Mouse (Mus musculus): ENCODE measurements around the gene Gabra5.

Gabra5 gene

DNA sequence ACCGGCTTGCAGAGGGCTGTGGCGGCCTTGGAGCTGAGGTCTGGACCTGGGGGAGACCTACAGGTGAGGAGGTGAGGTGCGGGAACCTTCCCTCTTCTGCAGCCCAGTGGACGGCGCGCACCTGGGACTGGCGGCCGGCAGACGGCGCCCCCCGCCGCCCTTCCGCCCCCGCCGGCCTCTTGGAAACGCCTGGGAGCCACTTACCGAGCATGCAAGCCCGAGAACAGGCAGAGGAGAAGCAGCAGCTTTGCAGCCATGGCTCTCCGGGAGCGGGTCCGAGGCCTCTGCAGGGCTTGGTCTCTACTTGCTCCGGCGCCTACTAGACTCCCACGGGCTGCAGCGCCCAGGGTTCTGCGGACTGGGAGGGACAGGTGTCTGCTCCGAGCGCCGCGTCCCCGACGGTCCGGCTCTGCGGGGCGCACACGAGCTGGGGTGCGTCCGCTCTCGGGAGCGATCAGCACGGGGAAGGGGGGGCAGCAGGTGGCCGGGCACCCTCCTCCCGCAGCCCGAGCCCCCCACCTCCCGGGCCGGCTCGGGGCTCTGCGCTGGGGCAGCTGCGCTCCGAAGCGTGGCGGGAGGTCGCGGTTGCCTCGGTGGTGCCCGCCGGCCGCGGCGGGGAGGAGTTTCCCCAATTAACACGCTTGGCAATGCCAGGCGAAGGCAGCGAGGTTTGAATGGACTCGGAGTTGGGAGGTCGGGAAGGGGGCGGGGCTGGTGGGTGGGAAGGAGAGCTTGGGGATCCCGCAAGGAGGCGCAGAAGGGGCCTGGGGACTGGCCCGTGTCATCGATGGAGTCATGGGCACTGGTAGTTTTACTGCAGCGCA lies 123.1 kb downstream of the Gabra5 start, which contains the start of gene Gabrg3:
Gene Gabrg3 (minus strand): TSS at position 672 of the 824 bp plus-strand sequence.
- no peak for DNase-seq (ENCODE audit: low spot score)

DNA sequence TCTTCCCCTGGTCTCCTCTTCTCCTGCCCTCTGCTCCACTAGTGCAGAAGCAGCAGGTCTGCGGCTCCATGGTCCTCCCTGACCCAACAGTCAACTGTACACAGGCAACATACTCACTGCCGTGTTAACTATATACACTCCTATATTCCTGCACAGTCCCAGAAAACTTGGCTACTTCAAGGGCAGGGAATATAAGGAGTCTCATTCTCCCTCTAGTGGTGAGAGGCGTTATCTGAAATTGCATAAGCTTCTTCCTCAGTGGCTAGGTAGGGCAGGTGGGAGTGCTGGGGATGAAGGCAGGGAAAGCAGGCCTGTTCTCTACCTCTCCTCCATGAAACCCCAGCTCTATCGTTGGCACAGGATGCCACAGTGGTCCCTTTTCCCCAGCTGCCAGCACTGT lies 125.7 kb downstream of the Gabra5 start:
- no peak for DNase-seq (ENCODE audit: low spot score)

DNA sequence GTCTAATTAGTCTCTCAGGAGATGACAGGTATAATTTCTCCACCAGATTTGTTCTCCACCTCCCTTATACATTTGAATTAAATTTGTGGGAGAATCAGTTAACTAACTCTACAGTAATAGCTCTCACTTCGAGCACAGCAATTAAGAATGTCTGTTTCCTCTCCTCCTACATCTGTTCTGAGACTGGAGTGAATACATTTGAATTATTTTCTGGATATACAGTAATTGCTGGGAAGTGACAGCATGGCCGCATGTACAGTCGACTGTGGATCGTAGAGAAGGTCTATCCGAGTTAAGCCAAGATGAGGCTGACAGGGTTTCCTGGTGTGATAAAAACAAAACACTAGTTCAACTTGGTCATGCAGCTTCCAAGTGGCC lies 143.9 kb downstream of the Gabra5 start:
- DNase-seq (ENCODE audit: low spot score): no peak

DNA sequence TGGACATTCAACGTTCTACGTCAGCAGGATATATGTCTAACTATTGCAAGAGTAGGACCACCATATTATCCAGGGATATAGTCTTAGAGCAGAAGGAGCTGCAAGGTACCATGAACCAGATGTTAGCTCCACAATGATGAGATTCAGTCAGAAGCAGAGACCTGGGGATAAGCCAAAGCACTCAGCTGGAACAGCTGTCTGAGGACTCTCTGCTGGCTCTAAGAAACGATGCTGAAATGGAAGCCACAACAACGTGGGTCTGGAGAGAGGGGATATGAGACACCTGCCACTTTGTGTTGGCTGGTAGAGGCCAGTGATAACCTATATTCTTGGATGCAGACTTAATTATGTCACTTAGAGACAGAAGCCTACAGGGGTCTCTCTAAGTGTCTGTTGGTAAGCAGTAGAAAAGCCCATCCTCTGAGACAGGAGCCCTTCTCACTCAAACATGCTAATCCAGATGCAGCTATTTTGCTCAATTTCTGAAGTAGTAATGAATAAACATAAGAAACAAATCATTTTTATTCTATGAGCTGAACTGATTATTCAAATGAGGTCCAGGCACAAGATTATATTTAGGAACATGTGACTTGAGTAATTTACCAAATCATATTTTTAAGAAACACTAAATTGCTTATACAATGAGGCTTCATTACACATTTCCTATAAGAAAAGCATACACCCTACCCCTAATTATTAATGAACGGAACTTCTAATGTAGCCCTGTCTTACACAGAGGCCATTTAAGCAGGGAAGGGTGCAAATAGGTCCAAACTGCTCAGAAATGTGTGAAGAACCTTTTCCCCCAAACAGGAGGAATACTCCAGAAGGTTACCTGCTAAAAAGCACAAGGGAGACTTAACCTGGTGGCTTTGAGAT lies 144.5 kb downstream of the Gabra5 start:
- no peak for DNase-seq (ENCODE audit: low spot score)

DNA sequence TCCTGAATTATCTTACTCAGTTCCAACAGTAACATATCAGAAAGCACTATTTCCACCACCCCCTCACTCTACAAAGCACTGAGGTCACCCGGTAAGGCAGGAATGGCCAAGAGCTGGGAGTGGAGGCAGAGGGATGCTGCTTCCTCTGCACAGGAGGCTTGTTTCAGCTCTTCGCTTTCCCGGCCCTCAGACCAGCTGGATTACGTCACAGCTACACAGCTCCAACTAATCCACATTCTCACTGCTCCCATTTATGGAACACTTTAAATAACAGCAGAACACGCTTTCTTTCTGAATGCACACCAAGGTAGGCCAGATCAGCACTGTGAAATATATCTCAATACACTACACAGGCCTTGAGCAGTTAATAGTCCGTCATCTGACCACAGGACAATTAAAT lies 146.0 kb downstream of the Gabra5 start:
- no peak for DNase-seq (ENCODE audit: low spot score)

DNA sequence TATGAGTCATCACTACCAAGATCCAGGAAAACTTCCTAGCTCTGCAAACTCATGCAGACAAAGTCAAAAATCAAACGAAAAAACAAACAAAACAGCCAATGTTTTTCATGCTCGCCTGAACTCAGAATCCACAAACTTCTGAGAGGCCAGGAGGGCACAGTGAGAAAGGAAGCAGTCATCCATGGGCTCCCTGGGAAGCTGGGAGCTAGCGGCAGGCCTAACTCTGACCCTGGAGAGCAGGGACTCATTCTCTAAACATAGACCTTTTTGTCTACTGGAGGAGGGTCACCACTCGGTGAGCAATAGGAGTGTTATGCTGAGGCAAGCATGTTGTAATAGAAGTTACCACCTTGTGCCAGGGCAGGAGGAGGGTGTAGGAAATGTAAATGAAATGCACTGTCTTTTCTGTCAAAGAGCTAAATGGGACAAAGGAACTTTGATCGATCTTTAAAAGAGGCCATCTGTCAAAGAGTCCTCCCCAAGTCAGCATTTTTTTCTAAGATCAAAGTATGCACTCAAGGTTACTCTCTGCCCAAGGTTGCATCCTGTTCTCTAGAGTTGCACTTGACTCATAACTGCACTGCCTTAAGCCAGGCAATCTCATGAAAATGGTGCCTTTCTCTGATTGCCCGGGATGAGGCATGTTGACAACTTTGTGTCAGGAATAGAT lies 151.9 kb downstream of the Gabra5 start:
- no peak for DNase-seq (ENCODE audit: low spot score)
